Mouse (Mus musculus) liver, postnatal 0 days (tissue): ENCODE results near the gene Wdr38.

Experiments
- CTCF ChIP-seq: sonication (generic); IDR thresholded peaks from 2 replicates; pipeline ENCODE4 v1.5.1; 2016; ENCODE audit warnings: antibody characterized with exemption, low read depth
- EP300 ChIP-seq: IDR thresholded peaks from 2 replicates; pipeline ENCODE4 v1.6.1; 2016; ENCODE audit warnings: antibody characterized with exemption, low read depth, mild to moderate bottlenecking

- TF ChIP-seq CTCF = peak; percentile 21; the same call in 1 of the 2 replicates
- TF ChIP-seq EP300 = 0 out of 2 replicates have a peak, but pooled peaks have one; percentile 43
Measured at GRCm38 (mm10) chr2:39007865-39008264, 10.6 kb downstream of the Wdr38 start.
